Mouse (Mus musculus): ENCODE results near the gene Olfr1509.
A peak's percentile ranks its signal among the peaks of the same experiment; 100 is the strongest.
"Not testable (repeated sequence)": the region's sequence is repeated elsewhere in the genome, so short reads cannot be mapped to it uniquely, and the experiment has no call there.

Olfr1509 gene

GRCm38 (mm10) chr14:52442690-52443089 is at the start of gene Olfr1509:
TSS of gene Olfr1509 (plus strand) at chr14:52442990.
- DNase-seq (ENCODE audit: low spot score in 2 of 2) = no peak

DNA sequence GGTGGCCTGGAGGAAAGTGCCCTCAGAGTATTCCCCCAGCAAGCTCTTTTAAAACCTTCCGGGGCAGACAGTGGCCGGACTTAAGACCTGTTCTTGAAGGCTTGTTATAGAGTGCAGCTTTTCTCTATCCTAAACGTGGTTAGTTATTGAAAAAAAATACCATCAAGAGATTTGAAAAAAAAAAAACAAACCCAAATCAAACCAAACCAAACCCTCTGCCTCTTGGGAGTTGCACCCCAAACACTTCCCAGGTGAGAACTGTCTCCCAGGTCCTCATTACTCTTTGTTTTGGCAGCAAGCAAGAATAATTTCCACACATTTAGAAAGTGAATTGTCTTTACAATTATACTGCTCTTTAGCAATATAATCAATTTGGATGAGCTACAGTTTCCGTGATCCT is 45.5 kb upstream of the Olfr1509 start, which contains the start of gene Olfr1511:
TSS of gene Olfr1511 (minus strand) at position 101 of the 400 bp plus-strand sequence.
- no peak for DNase-seq (ENCODE audit: low spot score in 2 of 2)

GRCm38 (mm10) chr14:52410142-52410919 is 32.5 kb upstream of the Olfr1509 start:
- not testable (repeated sequence) for DNase-seq (ENCODE audit: low spot score in 2 of 2)

DNA sequence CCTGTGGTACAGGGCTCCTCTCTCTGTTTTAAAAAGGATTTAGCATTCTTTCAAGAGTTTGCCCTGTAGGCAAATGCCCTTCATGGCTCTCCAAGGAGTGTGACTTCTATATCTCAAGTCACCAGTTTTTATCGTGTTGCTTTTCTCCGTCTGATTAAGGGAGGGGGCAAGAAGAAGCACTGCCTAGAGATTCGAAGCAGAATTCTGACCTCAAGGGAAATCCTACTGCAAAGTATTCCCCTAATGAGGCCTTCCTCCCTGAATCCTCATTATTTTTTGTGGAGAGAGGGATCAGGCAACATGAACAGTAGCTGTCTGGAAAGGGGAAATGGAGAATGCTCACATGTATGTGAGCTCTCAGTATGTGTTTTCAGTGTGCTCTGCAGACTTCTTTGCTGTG is 28.5 kb upstream of the Olfr1509 start, which contains the start of gene Olfr1510:
TSS of gene Olfr1510 (minus strand) at position 101 of the 400 bp plus-strand sequence.
- DNase-seq (ENCODE audit: low spot score in 2 of 2) = no peak

- peak; percentile 73 to 84 for DNase-seq (ENCODE audit: low spot score in 2 of 2)
Observed at GRCm38 (mm10) chr14:52427686-52428085, 15.1 kb upstream of the Olfr1509 start.

DNA sequence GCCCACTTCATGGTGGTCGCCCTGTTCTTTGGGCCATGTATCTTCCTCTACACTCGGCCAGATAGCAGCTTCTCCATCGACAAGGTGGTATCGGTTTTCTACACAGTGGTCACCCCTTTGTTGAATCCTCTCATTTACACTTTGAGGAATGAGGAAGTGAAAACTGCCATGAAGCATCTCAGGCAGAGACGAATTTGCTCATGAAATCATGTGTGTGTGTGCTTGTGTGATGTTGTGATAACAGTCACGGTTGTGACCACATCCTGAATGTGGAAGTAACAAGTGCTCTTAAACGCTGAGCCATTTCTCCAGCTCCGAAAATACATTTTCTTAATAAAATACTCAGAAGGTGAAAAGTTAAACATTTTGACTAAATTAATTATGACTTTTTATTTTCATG is 8.3 kb downstream of the Olfr1509 start:
- peak; percentile 11 to 26 for DNase-seq (ENCODE audit: low spot score in 2 of 2)

- DNase-seq (ENCODE audit: low spot score in 2 of 2) = no peak
Observed at GRCm38 (mm10) chr14:52461928-52462327, 19.1 kb downstream of the Olfr1509 start.

GRCm38 (mm10) chr14:52465738-52466137 is 22.9 kb downstream of the Olfr1509 start:
- no peak for DNase-seq (ENCODE audit: low spot score in 2 of 2)

GRCm38 (mm10) chr14:52467395-52467794 is 24.6 kb downstream of the Olfr1509 start, which contains the start of gene Olfr1508:
TSS of gene Olfr1508 (minus strand) at chr14:52467495.
- no peak for DNase-seq (ENCODE audit: low spot score in 2 of 2)

DNA sequence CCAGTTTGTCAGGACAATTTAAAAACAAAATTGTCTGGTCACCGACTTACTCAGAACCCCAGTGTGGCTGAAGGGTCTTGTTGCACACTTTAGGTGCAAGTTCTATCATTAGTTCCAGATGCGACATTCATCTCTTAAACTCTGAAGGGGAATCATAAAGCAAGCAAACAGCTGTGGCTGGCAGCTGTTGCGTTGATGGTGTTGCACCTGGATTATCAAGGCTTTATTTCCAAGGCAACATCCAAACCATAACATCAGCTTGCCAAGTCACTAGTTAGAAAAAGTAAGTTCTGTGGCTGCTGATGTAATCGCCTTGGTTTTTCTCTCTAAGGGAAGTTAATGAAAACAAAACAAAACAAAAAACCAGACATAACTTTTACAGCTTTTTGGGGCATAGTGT is 52.7 kb downstream of the Olfr1509 start, which contains the start of gene Olfr1507:
TSS of gene Olfr1507 (minus strand) at position 234 of the 400 bp plus-strand sequence.
- DNase-seq (ENCODE audit: low spot score in 2 of 2) = no peak

Measured in thymus, postnatal 10 days (tissue).